Mouse (Mus musculus) cerebellum, postnatal 4 days (tissue): ENCODE data around the gene Lypd4.
"Not testable (repeated sequence)": the region's sequence is repeated elsewhere in the genome, so short reads cannot be mapped to it uniquely, and the experiment has no call there.

Experiments
- DNase-seq, 2 experiments: peaks; one replicate each; pipeline ENCODE4 v3.0.0; 2022; ENCODE audit warnings: low spot score in 2 of 2, mixed read lengths in 1 of 2

The Lypd4 gene

GRCm38 (mm10) chr7:24850899-24851303, 18.8 kb downstream of the Lypd4 start:
- DNase-seq: no peak

DNA sequence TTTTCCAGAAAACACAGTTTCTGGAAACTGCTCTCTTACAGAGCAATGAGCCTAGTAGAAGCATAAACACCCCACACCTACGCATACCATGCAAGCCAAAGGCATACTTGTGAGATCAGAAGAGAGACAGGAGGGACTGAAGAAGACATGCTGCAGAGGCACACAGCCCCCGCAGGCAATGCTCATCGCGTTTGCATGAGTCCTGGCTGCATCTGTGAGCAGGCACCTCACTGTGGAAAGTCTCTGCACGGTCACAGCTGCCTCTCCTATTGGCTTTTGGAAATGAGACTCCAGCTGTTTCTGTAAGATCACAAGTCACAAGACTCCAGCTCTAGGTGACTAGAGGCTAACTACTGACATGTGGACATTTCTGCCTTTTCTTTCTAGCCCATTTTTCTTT, 19.6 kb downstream of the Lypd4 start:
- no peak for DNase-seq

DNA sequence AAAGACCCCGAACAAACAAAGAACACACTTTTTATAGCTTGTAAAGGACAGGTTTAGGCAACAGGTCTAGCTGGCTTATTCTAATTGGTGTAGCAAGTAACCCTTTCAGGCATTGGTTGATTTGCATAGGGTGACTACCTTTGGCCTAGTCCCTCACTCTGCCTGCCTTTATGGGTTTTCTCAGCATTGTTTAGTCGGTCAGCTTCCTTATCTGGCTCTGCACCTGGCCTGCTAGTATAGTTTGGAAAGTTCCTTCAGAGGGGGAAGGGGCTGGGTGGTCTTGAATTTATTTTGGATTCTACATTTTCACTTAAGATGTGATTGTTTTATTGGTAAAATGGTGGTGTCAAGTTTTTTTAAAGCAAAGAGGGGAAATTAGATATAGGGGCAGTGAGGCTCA, 23.2 kb downstream of the Lypd4 start:
- not testable (repeated sequence) for DNase-seq

DNA sequence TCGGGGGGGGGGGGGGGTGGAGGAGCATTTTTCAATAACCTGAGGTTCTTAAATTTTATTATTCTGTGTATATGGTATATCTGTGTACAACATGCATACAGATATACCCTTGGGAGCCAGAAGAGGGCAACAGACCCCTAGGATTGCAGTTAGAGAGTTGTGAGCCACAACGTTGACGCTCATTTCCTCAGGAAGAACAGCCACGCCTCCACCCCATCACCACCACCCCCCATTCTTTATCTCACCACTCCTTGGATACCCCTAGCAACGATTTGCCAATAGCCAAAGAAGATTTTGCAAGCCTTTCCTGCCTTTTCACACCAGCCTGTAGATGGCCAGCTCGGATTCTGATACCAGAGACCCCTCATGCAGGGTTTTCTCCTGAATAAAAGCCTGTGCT, 24.0 kb downstream of the Lypd4 start:
- DNase-seq: no peak

DNA sequence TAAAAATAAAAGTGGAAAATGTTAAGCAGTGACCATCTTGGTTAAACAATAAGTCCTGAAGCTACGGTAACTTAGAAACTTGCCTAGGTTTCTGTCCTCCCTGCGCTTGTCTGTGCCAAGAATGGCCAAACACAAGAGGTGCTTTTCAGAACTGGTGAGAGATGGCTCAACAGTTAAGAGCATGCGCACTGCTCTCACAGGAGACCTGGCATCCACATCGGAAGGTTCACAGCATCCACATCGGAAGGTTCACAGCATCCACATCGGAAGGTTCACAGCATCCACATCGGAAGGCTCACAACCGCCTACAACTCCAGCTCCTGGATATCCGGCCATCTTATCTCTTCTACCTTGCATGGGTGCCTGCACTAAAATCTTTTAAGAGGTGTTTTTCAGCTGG, 24.6 kb downstream of the Lypd4 start:
- no peak for DNase-seq

DNA sequence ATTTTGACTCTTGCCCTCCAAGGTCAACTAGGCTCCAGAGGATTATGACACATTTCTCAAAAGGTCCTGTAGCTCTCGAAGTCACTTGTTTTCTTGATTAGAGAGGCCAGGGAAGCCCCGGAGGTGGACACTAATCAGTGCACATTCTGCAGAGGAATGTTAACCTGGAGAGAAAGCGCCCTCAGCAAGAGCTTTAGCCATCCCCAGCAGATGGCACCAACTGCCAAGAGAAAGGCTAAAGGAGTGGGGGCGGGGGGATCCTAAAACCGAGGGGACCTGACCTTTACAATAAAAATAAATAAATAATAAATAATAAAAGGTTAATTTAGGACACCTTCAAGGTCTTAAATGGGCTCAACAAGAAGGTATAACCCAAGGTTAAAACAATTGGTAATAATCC, 25.6 kb downstream of the Lypd4 start:
- DNase-seq: no peak

- DNase-seq: no peak
Observed at GRCm38 (mm10) chr7:24841009-24841408, 28.7 kb downstream of the Lypd4 start.

DNA sequence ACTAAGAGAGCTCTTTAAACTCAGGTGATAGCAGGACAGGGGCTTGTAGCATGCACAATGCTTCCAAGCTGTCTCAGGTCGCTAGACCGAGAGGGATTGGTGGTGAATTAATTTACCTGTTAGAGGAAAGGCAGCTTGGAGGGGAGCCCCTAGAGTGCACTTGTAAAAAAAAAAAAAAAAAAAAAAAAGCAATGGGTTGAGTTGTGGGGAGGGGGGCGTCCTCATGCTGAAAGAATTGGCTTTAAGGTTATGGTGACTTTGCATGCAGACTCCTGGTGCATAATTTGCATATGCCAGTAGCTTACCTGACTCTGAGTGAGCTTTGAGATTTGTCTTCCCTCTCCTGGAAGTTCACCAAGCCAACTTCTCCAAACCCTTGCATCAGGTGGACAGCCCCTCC, 29.4 kb downstream of the Lypd4 start:
- DNase-seq: no peak

GRCm38 (mm10) chr7:24839410-24839808, 30.3 kb downstream of the Lypd4 start:
- no peak for DNase-seq

DNA sequence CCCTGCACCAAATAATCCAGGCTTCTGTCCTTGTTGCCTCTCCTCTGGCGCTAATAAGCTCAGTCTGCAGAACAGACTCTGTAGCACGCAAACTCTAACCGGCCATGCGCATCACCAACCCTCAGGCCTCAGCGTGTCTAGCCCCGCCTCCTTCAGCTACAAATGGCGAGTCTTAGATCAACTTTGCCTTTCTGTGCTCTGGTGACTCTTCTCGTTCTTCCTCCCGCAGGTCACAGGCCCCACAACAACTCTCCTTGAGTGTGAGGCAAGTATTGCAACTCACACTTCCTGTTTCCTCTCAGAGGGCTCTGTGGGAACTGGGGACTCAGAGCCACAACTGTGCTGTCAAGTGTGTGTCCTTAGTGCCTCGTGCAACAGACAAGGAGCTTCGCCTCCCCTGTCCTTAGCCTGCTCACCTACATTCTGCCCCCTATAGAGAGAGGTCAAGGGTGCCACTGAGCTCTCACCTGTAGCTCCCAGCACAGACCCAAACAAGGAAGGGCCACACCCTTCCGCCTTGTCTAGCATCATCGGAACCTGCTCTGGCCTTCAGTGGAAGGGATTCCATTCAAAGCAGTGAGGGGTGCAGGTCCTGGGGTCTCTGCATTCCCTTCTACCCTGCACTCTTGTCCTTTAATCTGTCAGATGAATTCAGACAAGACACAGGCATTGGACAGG, 30.9 kb downstream of the Lypd4 start:
- DNase-seq: not testable (repeated sequence)

- DNase-seq: no peak
Observed at GRCm38 (mm10) chr7:24827181-24827580, 42.6 kb downstream of the Lypd4 start.

GRCm38 (mm10) chr7:24824452-24824851, 45.3 kb downstream of the Lypd4 start:
- no peak for DNase-seq

- peak in 1 of 2 experiments; percentile 72 for DNase-seq
Observed at GRCm38 (mm10) chr7:24817502-24817901, 52.2 kb downstream of the Lypd4 start.
